Mouse (Mus musculus): ENCODE data around the gene Sh3bp1.

- TF ChIP-seq GATA1 (IDR thresholded peaks at IDR 0.05; ENCODE audit: borderline replicate concordance, low read length) (no peak), FLI1 (IDR thresholded peaks at IDR 0.05; ENCODE audit: low read length) (no peak)
Observed at GRCm38 (mm10) chr15:78863852-78864253, 35.7 kb upstream of the Sh3bp1 start.
